Mouse (Mus musculus) heart, embryonic 11.5 days (tissue): Measurements from ENCODE around the gene Cmpk2. TPM values are rescaled to one million over a fixed set of nuclear protein-coding genes. Genes with fewer than 3 reads are reported as not detected.

ENCODE experiments used
- polyA plus RNA-seq: library from polyadenylated mRNA; unstranded; fragments of >200 nt; fragmentation: Nextera tagmentation; extraction: Ambion mirVana; gene quantifications from 2 replicates; pipeline ENCODE4 v1.2.1, GENCODE M21; 2014

Gene Cmpk2
- polyA plus RNA-seq, 1 experiment from 2014 or later, result 9.1 TPM

Other genes starting within 250 kb of the Cmpk2 start
- gene Rnf144a, start 54.0 kb upstream of the Cmpk2 start, polyA plus RNA-seq, result 4.6 and 7.4 TPM in 2 replicates
- 0.13 and 0.20 TPM in 2 replicates for gene Rsad2, start 12.8 kb upstream of the Cmpk2 start, polyA plus RNA-seq